Mouse (Mus musculus) fat pad, adult 2 months (tissue): Measurements from ENCODE around the gene Cela3a.
"Not testable (repeated sequence)": the region's sequence is repeated elsewhere in the genome, so short reads cannot be mapped to it uniquely, and the experiment has no call there.

Source experiments
- DNase-seq: peaks from one replicate; pipeline ENCODE4 v3.0.0-alpha.2; 2011; ENCODE audit warnings: low read depth, low spot score; ENCODE audit errors: extremely low read depth

Gene Cela3a

GRCm38 (mm10) chr4:137409691-137410090 is at the start of gene Cela3a:
Gene Cela3a, minus strand, starts transcription at chr4:137409791.
- no peak for DNase-seq

- no peak for DNase-seq
Observed at GRCm38 (mm10) chr4:137458861-137459260, 49.3 kb upstream of the Cela3a start.

GRCm38 (mm10) chr4:137458310-137458709 is 48.7 kb upstream of the Cela3a start:
- DNase-seq, result no peak

- DNase-seq, result no peak
Observed at GRCm38 (mm10) chr4:137457292-137457691, 47.7 kb upstream of the Cela3a start.

DNA sequence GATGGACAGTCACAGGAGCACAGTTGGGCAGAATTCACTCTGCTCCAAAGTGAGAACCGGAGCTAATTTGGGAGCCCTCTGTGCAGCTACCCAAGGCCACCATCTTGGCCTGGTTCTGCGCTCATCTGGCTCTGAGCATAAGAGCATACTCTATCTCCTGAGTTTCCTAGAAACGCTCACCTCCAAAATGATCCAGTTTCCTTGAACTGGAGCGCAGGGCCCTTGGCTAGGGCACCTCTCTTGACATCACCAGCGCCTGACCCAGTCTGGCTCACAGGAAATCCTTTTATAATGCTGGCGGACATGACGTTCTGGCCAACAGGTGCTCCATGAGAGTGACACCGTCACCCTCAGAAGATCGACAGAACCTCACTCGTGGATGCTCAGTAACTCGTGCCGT is 47.0 kb upstream of the Cela3a start:
- no peak for DNase-seq

DNA sequence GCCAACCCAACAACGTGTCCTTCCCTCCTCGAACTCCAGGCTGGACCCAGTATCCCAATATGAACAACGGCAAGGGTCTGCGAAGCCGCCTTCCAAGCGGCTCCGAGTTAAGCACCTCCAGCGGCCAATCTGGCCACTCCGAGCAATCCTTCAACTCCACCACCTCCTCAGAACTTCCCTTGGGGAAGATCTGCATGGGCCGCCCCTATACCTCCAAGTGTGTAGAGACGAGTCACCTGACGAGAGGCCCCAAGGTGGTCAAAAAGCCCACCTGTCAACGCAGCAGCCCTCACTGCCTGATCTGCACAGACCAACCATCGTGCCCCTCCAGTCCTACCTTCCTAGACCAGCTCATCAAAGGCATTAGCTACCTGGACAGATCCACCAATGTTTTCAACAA is 45.0 kb upstream of the Cela3a start:
- DNase-seq, result no peak

- no peak for DNase-seq
Observed at GRCm38 (mm10) chr4:137453234-137453767, 43.7 kb upstream of the Cela3a start, which contains the start of gene 1700013G24Rik. Gene 1700013G24Rik, plus strand, starts transcription at chr4:137453284.

DNA sequence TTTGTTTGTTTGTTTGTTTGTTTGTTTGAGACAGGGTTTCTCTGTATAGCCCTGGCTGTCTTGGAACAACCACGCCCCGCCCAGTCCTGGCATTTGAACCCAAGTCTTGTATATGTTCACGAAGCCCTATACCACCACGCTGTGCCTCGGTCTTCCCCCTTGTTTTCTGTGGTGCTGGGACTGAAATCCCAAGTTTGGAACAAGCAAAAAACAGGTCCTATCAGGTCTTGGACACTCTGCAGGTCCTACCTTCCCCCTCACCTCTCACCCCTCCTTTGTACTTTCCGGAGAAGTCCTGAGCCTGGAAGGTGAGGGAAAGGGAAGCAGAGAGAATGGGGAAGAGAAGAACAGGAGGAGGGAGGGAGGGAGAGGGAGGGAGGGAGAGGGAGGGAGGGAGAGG is 42.6 kb upstream of the Cela3a start:
- DNase-seq, result no peak

- no peak for DNase-seq
Observed at GRCm38 (mm10) chr4:137449715-137450114, 40.1 kb upstream of the Cela3a start.

DNA sequence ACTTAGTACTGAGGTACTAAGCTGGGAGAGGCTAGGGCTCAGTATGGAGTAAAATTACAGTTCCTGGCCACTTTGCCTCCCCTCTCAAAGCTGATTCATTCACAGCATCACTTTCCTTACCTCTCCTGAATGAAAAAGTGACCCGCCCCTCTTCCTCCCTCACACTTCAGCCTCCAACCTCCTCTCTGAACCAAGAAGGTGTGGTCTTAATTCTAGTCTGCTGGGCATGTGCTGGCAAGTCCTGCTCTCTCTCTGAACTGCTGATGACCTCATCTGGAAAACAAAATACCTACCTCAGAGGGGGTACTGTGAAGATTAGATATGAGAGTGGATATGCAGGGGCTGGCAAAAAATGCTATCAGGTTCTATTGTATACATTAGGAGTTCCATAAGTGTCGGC is 39.5 kb upstream of the Cela3a start:
- no peak for DNase-seq

DNA sequence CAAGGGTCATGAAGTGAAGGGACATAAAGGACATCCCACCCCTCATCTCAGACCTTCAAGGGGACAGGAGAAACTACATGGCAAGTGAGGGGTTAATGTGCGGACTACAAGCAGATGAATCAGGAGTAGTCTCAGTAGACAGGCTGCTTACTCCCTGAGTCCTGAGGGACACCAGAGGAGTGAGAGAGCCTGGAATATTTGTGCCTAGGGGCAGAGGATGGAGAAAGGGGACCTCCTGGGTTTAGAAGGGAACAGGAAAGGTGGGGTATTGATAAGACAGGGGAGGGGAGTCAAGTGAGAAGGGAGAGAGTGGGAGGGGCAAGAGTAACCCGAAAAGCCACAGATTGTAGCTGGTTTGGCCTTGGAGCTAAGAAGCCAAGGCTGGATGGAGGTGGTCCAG is 39.0 kb upstream of the Cela3a start:
- DNase-seq, result no peak

- no peak for DNase-seq
Observed at GRCm38 (mm10) chr4:137448197-137448596, 38.6 kb upstream of the Cela3a start.

GRCm38 (mm10) chr4:137447363-137448196 is 38.0 kb upstream of the Cela3a start:
- DNase-seq, result no peak

GRCm38 (mm10) chr4:137445881-137446280 is 36.3 kb upstream of the Cela3a start:
- no peak for DNase-seq

- DNase-seq, result no peak
Observed at GRCm38 (mm10) chr4:137443625-137444024, 34.0 kb upstream of the Cela3a start.

GRCm38 (mm10) chr4:137441332-137441731 is 31.7 kb upstream of the Cela3a start:
- no peak for DNase-seq

DNA sequence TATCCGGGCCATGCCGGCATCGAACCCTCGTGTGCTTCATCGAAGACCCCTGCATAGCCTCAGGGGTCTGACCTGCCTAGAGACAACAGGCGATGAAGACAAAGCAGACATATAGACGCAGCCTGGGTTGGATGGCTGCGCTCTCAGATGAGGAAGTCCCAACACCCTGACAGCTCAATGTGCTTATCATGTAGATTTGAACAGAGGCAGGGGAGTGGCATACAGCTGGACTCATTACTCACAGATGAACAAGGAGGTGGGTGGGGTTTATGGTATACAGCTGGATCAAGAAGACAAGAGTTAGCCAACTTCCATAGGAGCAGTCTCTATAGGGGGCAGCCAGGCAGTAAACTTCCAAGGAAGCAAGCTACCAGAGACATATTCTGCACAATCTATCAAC is 29.3 kb upstream of the Cela3a start:
- no peak for DNase-seq

- DNase-seq, result no peak
Observed at GRCm38 (mm10) chr4:137436979-137437669, 27.5 kb upstream of the Cela3a start.

- not testable (repeated sequence) for DNase-seq
Observed at GRCm38 (mm10) chr4:137432700-137433550, 23.3 kb upstream of the Cela3a start.

- no peak for DNase-seq
Observed at GRCm38 (mm10) chr4:137430502-137430901, 20.9 kb upstream of the Cela3a start, which contains the start of gene Cela3b. Gene Cela3b, minus strand, starts transcription at chr4:137430540.
